Mouse (Mus musculus) embryonic facial prominence, embryonic 11.5 days (tissue): Measurements from ENCODE around the gene Ephb2. TPM values are rescaled to one million over a fixed set of nuclear protein-coding genes. Genes with fewer than 3 reads are reported as not detected.

Experiments used
- ATAC-seq: fragments of 200-750 bp; cut with Nextera tagmentation; replicated peaks from 2 replicates; pipeline ENCODE4 v1.8.0; 2017; ENCODE audit warnings: low read depth; ENCODE audit not compliant: insufficient number of reproducible peaks, low FRiP score, low TSS enrichment
- DNase-seq: peaks from one replicate; pipeline ENCODE4 v3.0.0-alpha.2; 2015; ENCODE audit warnings: low spot score
- H3K27ac ChIP-seq: fragments of 300-500 bp; sonication (generic); replicated peaks from 2 replicates; pipeline ENCODE4 v1.5.1; 2014; ENCODE audit warnings: mild to moderate bottlenecking, low read depth, low read length, control low read depth
- H3K27me3 ChIP-seq: fragments of 300-500 bp; sonication (generic); 2 replicates; pipeline ENCODE4 v1.6.1; 2014; ENCODE audit warnings: mild to moderate bottlenecking, low read length, moderate library complexity, mixed read lengths; ENCODE audit not compliant: control insufficient read depth, insufficient read depth
- H3K36me3 ChIP-seq: fragments of 300-500 bp; sonication (generic); replicated peaks from 2 replicates; pipeline ENCODE4 v1.6.1; 2014; ENCODE audit warnings: low read depth, mild to moderate bottlenecking, low read length, moderate library complexity, mixed read lengths; ENCODE audit not compliant: control insufficient read depth, insufficient read depth
- H3K4me1 ChIP-seq: fragments of 300-500 bp; sonication (generic); 2 replicates; pipeline ENCODE4 v1.6.1; 2014; ENCODE audit warnings: low read length, mixed read lengths; ENCODE audit not compliant: control insufficient read depth, insufficient read depth
- H3K4me2 ChIP-seq: fragments of 300-500 bp; sonication (generic); 2 replicates; pipeline ENCODE4 v1.6.1; 2014; ENCODE audit warnings: low read depth, mild to moderate bottlenecking, control low read depth, low read length, moderate library complexity
- H3K4me3 ChIP-seq: fragments of 300-500 bp; sonication (generic); 2 replicates; pipeline ENCODE4 v1.5.1; 2014; ENCODE audit warnings: low read depth, low read length, control low read depth
- H3K9ac ChIP-seq: fragments of 300-500 bp; sonication (generic); replicated peaks from 2 replicates; pipeline ENCODE4 v1.6.1; 2014; ENCODE audit warnings: mild to moderate bottlenecking, control low read depth, low read length
- H3K9me3 ChIP-seq: fragments of 300-500 bp; sonication (generic); replicated peaks from 2 replicates; pipeline ENCODE4 v1.6.1; 2016; ENCODE audit warnings: mild to moderate bottlenecking, low read length, inconsistent platforms, mixed read lengths; ENCODE audit not compliant: control insufficient read depth
- WGBS: fragments of 180-500 bp; shearing (Covaris S2); extraction: QIAGEN DNeasy Blood & Tissue Kit; methylation state at CpG from one replicate; pipeline ENCODE4 v1.1.7; 2014; 5-methylcytosine and 5-hydroxymethylcytosine counted together
- polyA plus RNA-seq: library from polyadenylated mRNA; unstranded; fragments of >200 nt; fragmentation: Nextera tagmentation; extraction: Ambion mirVana; gene quantifications from 2 replicates; pipeline ENCODE4 v1.2.1, GENCODE M21; 2014

Ephb2 gene
- polyA plus RNA-seq = 11.0 and 11.7 TPM in 2 replicates

GRCm38 (mm10) chr4:136835621-136836386 is at the start of gene Ephb2:
Gene Ephb2 (minus strand): TSS chr4:136835988.
- ATAC-seq (peak; percentile 64), DNase-seq (peak; percentile 84)
- Histone ChIP-seq H3K4me2 (peak within 1 kb of the TSS; percentile 98), H3K27me3 (no peaks in the 10 kb centered on the region), H3K9ac (peak within 1 kb of the TSS; percentile 94), H3K9me3 (no peaks in the 10 kb centered on the region), H3K36me3 (no peaks in the 10 kb centered on the region), H3K4me3 (peak within 1 kb of the TSS; percentile 92), H3K27ac (peak within 1 kb of the TSS; percentile 94), H3K4me1 (peaks cover 13% of the 10 kb centered on the region)
- WGBS = under 1% methylated on average over 70 of the region's 88 CpGs

GRCm38 (mm10) chr4:136878601-136879000 is 42.8 kb upstream of the Ephb2 start:
- H3K9ac ChIP-seq = no peak overlapping the region
- no peak overlapping the region for H3K4me2 ChIP-seq
- 20% methylated on average over 5 of the region's 5 CpGs for WGBS
- no peak overlapping the region for H3K4me3 ChIP-seq
- no peaks in the 10 kb centered on the region; the same call in 1 of the 2 replicates for H3K9me3 ChIP-seq
- peak; percentile 60 for DNase-seq
- H3K36me3 ChIP-seq = no peaks in the 10 kb centered on the region
- H3K27ac ChIP-seq = no peak overlapping the region
- ATAC-seq = no peak
- H3K27me3 ChIP-seq = no peaks in the 10 kb centered on the region
- H3K4me1 ChIP-seq = no peaks in the 10 kb centered on the region

GRCm38 (mm10) chr4:136878171-136878570 is 42.4 kb upstream of the Ephb2 start:
- no peak overlapping the region for H3K4me3 ChIP-seq
- no peaks in the 10 kb centered on the region for H3K4me1 ChIP-seq
- DNase-seq (peak; percentile 21), ATAC-seq (no peak)
- no peaks in the 10 kb centered on the region for H3K36me3 ChIP-seq
- 41% methylated on average over 8 of the region's 8 CpGs for WGBS
- no peak overlapping the region for H3K27ac ChIP-seq
- H3K9ac ChIP-seq = no peak overlapping the region
- H3K27me3 ChIP-seq = no peaks in the 10 kb centered on the region
- H3K4me2 ChIP-seq = no peak overlapping the region
- H3K9me3 ChIP-seq = no peaks in the 10 kb centered on the region; the same call in 1 of the 2 replicates

- no peaks in the 10 kb centered on the region; the same call in 1 of the 2 replicates for H3K9me3 ChIP-seq
- WGBS = 22% methylated on average over 7 of the region's 7 CpGs
- ATAC-seq = peak; percentile 52; the same call in 1 of the 2 replicates
Observed at GRCm38 (mm10) chr4:136876971-136877370, 41.2 kb upstream of the Ephb2 start.

GRCm38 (mm10) chr4:136875012-136875411 is 39.2 kb upstream of the Ephb2 start:
- no peaks in the 10 kb centered on the region; the same call in 1 of the 2 replicates for H3K9me3 ChIP-seq
- WGBS = 92% methylated on average over 14 of the region's 14 CpGs
- H3K4me2 ChIP-seq = no peak overlapping the region
- no peak overlapping the region for H3K9ac ChIP-seq
- H3K4me3 ChIP-seq = no peak overlapping the region
- H3K4me1 ChIP-seq = no peaks in the 10 kb centered on the region
- no peaks in the 10 kb centered on the region for H3K36me3 ChIP-seq
- no peak overlapping the region for H3K27ac ChIP-seq
- no peak for ATAC-seq
- H3K27me3 ChIP-seq = no peaks in the 10 kb centered on the region
- no peak for DNase-seq

More at GRCm38 (mm10) chr4:136876971-136877370, 41.2 kb upstream of the Ephb2 start:
- Histone ChIP-seq H3K4me2 (no peak overlapping the region), H3K36me3 (no peaks in the 10 kb centered on the region), H3K9ac (no peak overlapping the region), H3K27me3 (no peaks in the 10 kb centered on the region), H3K4me3 (no peak overlapping the region), H3K4me1 (no peaks in the 10 kb centered on the region), H3K27ac (no peak overlapping the region)
- peak; percentile 70 for DNase-seq

- Histone ChIP-seq H3K9ac (no peak overlapping the region), H3K4me1 (0 out of 2 replicates have a peak, but pooled peaks cover 4% of the 10 kb centered on the region), H3K27ac (no peak overlapping the region), H3K9me3 (no peaks in the 10 kb centered on the region), H3K27me3 (no peaks in the 10 kb centered on the region), H3K4me2 (no peak overlapping the region), H3K4me3 (no peak overlapping the region), H3K36me3 (no peaks in the 10 kb centered on the region)
- 0 out of 2 replicates have a peak, but pooled peaks have one; percentile 25 for ATAC-seq
- 79% methylated on average over 6 of the region's 6 CpGs for WGBS
- DNase-seq = no peak
Observed at GRCm38 (mm10) chr4:136868371-136868770, 32.6 kb upstream of the Ephb2 start.

- no peak overlapping the region for H3K27ac ChIP-seq
- WGBS = 11% methylated on average over 12 of the region's 12 CpGs
- H3K27me3 ChIP-seq = no peaks in the 10 kb centered on the region
- no peaks in the 10 kb centered on the region for H3K9me3 ChIP-seq
- 0 out of 2 replicates have a peak, but pooled peaks cover 4% of the 10 kb centered on the region for H3K4me1 ChIP-seq
- H3K9ac ChIP-seq = no peak overlapping the region
- no peaks in the 10 kb centered on the region for H3K36me3 ChIP-seq
- no peak overlapping the region for H3K4me3 ChIP-seq
- H3K4me2 ChIP-seq = no peak overlapping the region
- ATAC-seq = peak; percentile 14; the same call in 1 of the 2 replicates
- peak; percentile 53 for DNase-seq
Observed at GRCm38 (mm10) chr4:136867690-136868345, 32.0 kb upstream of the Ephb2 start.

GRCm38 (mm10) chr4:136865531-136865930 is 29.7 kb upstream of the Ephb2 start:
- H3K4me1 ChIP-seq = peaks cover 8% of the 10 kb centered on the region
- H3K9ac ChIP-seq = no peak overlapping the region
- no peak overlapping the region for H3K4me2 ChIP-seq
- no peaks in the 10 kb centered on the region for H3K36me3 ChIP-seq
- DNase-seq (no peak), ATAC-seq (no peak)
- H3K27me3 ChIP-seq = no peaks in the 10 kb centered on the region
- H3K27ac ChIP-seq = peak overlapping the region; percentile 52
- WGBS = 53% methylated on average over 5 of the region's 5 CpGs
- no peaks in the 10 kb centered on the region for H3K9me3 ChIP-seq
- no peak overlapping the region for H3K4me3 ChIP-seq
